Mouse (Mus musculus): ENCODE measurements around the gene Akap2.

DNA sequence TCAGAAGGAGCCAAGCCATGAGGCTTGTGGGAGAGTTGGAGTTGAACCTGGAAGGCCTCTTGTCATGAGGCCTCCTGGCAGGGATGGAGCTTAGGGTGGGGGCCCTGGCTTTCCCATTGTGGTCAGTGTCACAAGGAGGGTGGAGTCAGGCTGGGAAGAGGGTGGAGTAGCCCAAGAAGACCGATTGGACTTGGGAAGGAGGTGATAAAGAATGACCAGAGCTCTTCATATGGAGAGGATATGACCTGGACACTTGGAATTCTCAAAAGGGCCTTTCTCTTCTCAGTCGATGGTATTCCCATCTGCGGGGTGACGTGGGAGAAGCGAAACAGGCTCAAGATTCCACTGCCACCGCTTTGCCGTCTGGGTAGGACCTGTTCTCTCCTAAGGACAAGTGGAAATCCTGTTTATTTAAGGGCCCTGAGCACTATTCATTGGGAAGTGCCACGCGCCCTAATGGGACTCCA, 38.4 kb upstream of the Akap2 start:
- no peak for TF ChIP-seq POLR2A (IDR thresholded peaks at IDR 0.05; ENCODE audit: borderline replicate concordance, extremely low read depth, insufficient read depth, insufficient read length, poor library complexity, severe bottlenecking)
- no peak for TF ChIP-seq CTCF (IDR thresholded peaks at IDR 0.05; ENCODE audit: borderline replicate concordance, extremely low read depth, insufficient read depth, insufficient read length)

Measured in brain, embryonic 14.5 days (tissue).